Mouse (Mus musculus): ENCODE measurements around the gene Tst. TPM values are rescaled to one million over a fixed set of nuclear protein-coding genes. Genes with fewer than 3 reads are reported as not detected.

Gene Tst
- polyA plus RNA-seq, 1 experiment from 2014 or later: 51.9 TPM

GRCm38 (mm10) chr15:78378556-78378955 lies 27.2 kb downstream of the Tst start:
- Histone ChIP-seq H3K27me3 (ENCODE audit: insufficient read depth, low read length) (no peaks in the 10 kb centered on the region), H3K9me3 (ENCODE audit: low read depth, low read length) (no peaks in the 10 kb centered on the region), H3K36me3 (ENCODE audit: insufficient read depth) (no peaks in the 10 kb centered on the region), H3K27ac (ENCODE audit: low read depth) (no peak overlapping the region), H3K4me1 (ENCODE audit: insufficient read depth) (peaks cover 9% of the 10 kb centered on the region), H3K9ac (no peak overlapping the region), H3K4me2 (no peak overlapping the region), H3K4me3 (ENCODE audit: low read depth, low read length) (no peak overlapping the region)
- no peak for ATAC-seq (ENCODE audit: insufficient read depth)
- no peak for TF ChIP-seq CTCF (IDR thresholded peaks at IDR 0.05; ENCODE audit: low read depth)
- WGBS: 48% methylated on average over 10 of the region's 10 CpGs
- DNase-seq: no peak

GRCm38 (mm10) chr15:78377859-78378258 lies 27.8 kb downstream of the Tst start:
- H3K9ac ChIP-seq: no peak overlapping the region
- no peak for DNase-seq
- no peak overlapping the region for H3K4me3 ChIP-seq (ENCODE audit: low read depth, low read length)
- no peak overlapping the region for H3K4me2 ChIP-seq
- peaks cover 14% of the 10 kb centered on the region for H3K4me1 ChIP-seq (ENCODE audit: insufficient read depth)
- no peaks in the 10 kb centered on the region for H3K36me3 ChIP-seq (ENCODE audit: insufficient read depth)
- H3K27ac ChIP-seq (ENCODE audit: low read depth): no peak overlapping the region
- H3K27me3 ChIP-seq (ENCODE audit: insufficient read depth, low read length): no peaks in the 10 kb centered on the region
- no peak for TF ChIP-seq CTCF (IDR thresholded peaks at IDR 0.05; ENCODE audit: low read depth)
- H3K9me3 ChIP-seq (ENCODE audit: low read depth, low read length): no peaks in the 10 kb centered on the region
- WGBS: 83% methylated on average over 10 of the region's 10 CpGs
- ATAC-seq (ENCODE audit: insufficient read depth): no peak

GRCm38 (mm10) chr15:78374204-78374603 lies 31.5 kb downstream of the Tst start:
- Histone ChIP-seq H3K27ac (ENCODE audit: low read depth) (no peak overlapping the region), H3K4me2 (no peak overlapping the region), H3K27me3 (ENCODE audit: insufficient read depth, low read length) (peaks cover 5% of the 10 kb centered on the region; the same call in 1 of the 2 replicates), H3K4me1 (ENCODE audit: insufficient read depth) (peaks cover 14% of the 10 kb centered on the region), H3K4me3 (ENCODE audit: low read depth, low read length) (no peak overlapping the region), H3K36me3 (ENCODE audit: insufficient read depth) (no peaks in the 10 kb centered on the region), H3K9ac (no peak overlapping the region), H3K9me3 (ENCODE audit: low read depth, low read length) (no peaks in the 10 kb centered on the region)
- WGBS: 65% methylated on average over 3 of the region's 3 CpGs
- DNase-seq (no peak), ATAC-seq (ENCODE audit: insufficient read depth) (no peak)
- TF ChIP-seq CTCF (IDR thresholded peaks at IDR 0.05; ENCODE audit: low read depth): no peak

GRCm38 (mm10) chr15:78372796-78373195 lies 32.9 kb downstream of the Tst start:
- H3K27ac ChIP-seq (ENCODE audit: low read depth): peak overlapping the region; percentile 76
- H3K4me3 ChIP-seq (ENCODE audit: low read depth, low read length): no peak overlapping the region
- ATAC-seq (ENCODE audit: insufficient read depth): peak; percentile 78; the same call in 1 of the 2 replicates
- peaks cover 5% of the 10 kb centered on the region; the same call in 1 of the 2 replicates for H3K27me3 ChIP-seq (ENCODE audit: insufficient read depth, low read length)
- H3K4me1 ChIP-seq (ENCODE audit: insufficient read depth): peaks cover 14% of the 10 kb centered on the region
- no peaks in the 10 kb centered on the region for H3K9me3 ChIP-seq (ENCODE audit: low read depth, low read length)
- H3K36me3 ChIP-seq (ENCODE audit: insufficient read depth): no peaks in the 10 kb centered on the region
- TF ChIP-seq CTCF (IDR thresholded peaks at IDR 0.05; ENCODE audit: low read depth): no peak
- 12% methylated on average over 3 of the region's 3 CpGs for WGBS
- H3K9ac ChIP-seq: no peak overlapping the region
- DNase-seq: peak; percentile 84
- H3K4me2 ChIP-seq: no peak overlapping the region

- peaks cover 14% of the 10 kb centered on the region for H3K4me1 ChIP-seq (ENCODE audit: insufficient read depth)
- no peak overlapping the region for H3K4me3 ChIP-seq (ENCODE audit: low read depth, low read length)
- DNase-seq: no peak
- H3K9ac ChIP-seq: no peak overlapping the region
- H3K9me3 ChIP-seq (ENCODE audit: low read depth, low read length): no peaks in the 10 kb centered on the region
- 64% methylated on average over 1 of the region's 1 CpGs for WGBS
- no peak overlapping the region for H3K4me2 ChIP-seq
- no peaks in the 10 kb centered on the region for H3K36me3 ChIP-seq (ENCODE audit: insufficient read depth)
- TF ChIP-seq CTCF (IDR thresholded peaks at IDR 0.05; ENCODE audit: low read depth): no peak
- H3K27me3 ChIP-seq (ENCODE audit: insufficient read depth, low read length): peaks cover 5% of the 10 kb centered on the region; the same call in 1 of the 2 replicates
- ATAC-seq (ENCODE audit: insufficient read depth): no peak
- no peak overlapping the region for H3K27ac ChIP-seq (ENCODE audit: low read depth)
Measured at GRCm38 (mm10) chr15:78369641-78370040, 36.1 kb downstream of the Tst start.

- DNase-seq (peak; percentile 78), ATAC-seq (ENCODE audit: insufficient read depth) (no peak)
- no peaks in the 10 kb centered on the region for H3K9me3 ChIP-seq (ENCODE audit: low read depth, low read length)
- no peaks in the 10 kb centered on the region for H3K36me3 ChIP-seq (ENCODE audit: insufficient read depth)
- peaks cover 5% of the 10 kb centered on the region; the same call in 1 of the 2 replicates for H3K27me3 ChIP-seq (ENCODE audit: insufficient read depth, low read length)
- no peak overlapping the region for H3K9ac ChIP-seq
- 5% methylated on average over 8 of the region's 8 CpGs for WGBS
- peak; percentile 86 for TF ChIP-seq CTCF (IDR thresholded peaks at IDR 0.05; ENCODE audit: low read depth)
- no peak overlapping the region for H3K27ac ChIP-seq (ENCODE audit: low read depth)
- no peak overlapping the region for H3K4me3 ChIP-seq (ENCODE audit: low read depth, low read length)
- H3K4me2 ChIP-seq: no peak overlapping the region
- peaks cover 9% of the 10 kb centered on the region for H3K4me1 ChIP-seq (ENCODE audit: insufficient read depth)
Measured at GRCm38 (mm10) chr15:78368926-78369346, 36.8 kb downstream of the Tst start.

- H3K9ac ChIP-seq: no peak overlapping the region
- DNase-seq (no peak), ATAC-seq (ENCODE audit: insufficient read depth) (no peak)
- peaks cover 5% of the 10 kb centered on the region; the same call in 1 of the 2 replicates for H3K27me3 ChIP-seq (ENCODE audit: insufficient read depth, low read length)
- H3K4me3 ChIP-seq (ENCODE audit: low read depth, low read length): no peak overlapping the region
- no peak overlapping the region for H3K4me2 ChIP-seq
- no peaks in the 10 kb centered on the region for H3K4me1 ChIP-seq (ENCODE audit: insufficient read depth)
- no peaks in the 10 kb centered on the region for H3K36me3 ChIP-seq (ENCODE audit: insufficient read depth)
- TF ChIP-seq CTCF (IDR thresholded peaks at IDR 0.05; ENCODE audit: low read depth): no peak
- H3K9me3 ChIP-seq (ENCODE audit: low read depth, low read length): no peaks in the 10 kb centered on the region
- WGBS: 69% methylated on average over 3 of the region's 3 CpGs
- H3K27ac ChIP-seq (ENCODE audit: low read depth): no peak overlapping the region
Measured at GRCm38 (mm10) chr15:78367811-78368210, 37.9 kb downstream of the Tst start.

Measured in lung, embryonic 14.5 days (tissue).